In the genomic region with DNA sequence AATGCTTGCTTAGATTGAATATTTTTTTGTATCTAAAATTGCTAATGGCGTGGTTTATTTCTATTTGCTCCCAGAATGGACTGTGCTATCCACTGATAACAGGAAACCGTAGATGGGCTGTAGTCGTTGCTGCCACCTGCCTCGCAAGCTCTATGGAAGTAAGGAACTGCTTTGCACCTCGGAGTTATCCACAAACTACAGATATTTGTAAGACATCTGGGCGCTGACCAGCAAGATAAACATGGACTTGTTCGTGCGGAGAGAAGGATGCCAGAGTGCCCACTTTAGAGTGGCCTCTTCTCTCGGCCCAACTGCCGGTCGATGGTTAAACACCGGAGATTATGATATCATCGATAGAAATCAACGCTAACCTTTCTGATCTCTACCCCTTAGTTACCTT, we compare ENCODE assay signal across 8 mouse cellular contexts. TPM values are rescaled to one million over a fixed set of nuclear protein-coding genes. Genes with fewer than 3 reads are reported as not detected.
DNase-seq lines count a peak whose midpoint lies in the region; ATAC-seq and TF ChIP-seq lines count a peak whose summit lies in the region.

No protein-coding gene starts in this region.

- H3K4me3 ChIP-seq in kidney, postnatal 0 days (replicated peaks; ENCODE audit: low read depth, low read length), result peak overlapping the region; percentile 34
- peak overlapping the region; percentile 27 for H3K4me3 ChIP-seq in embryonic fibroblast, embryonic 13.5 days (ENCODE audit: insufficient read depth, low read length)
- H3K4me3 ChIP-seq in intestine, embryonic 14.5 days (ENCODE audit: low read depth, low read length), result peak overlapping the region; percentile 32
- H3K4me3 ChIP-seq in myocyte, result peak overlapping the region; percentile 49

- DNase-seq in kidney, postnatal 0 days (ENCODE audit: low spot score), result no peak
- DNase-seq in kidney, postnatal 4 days, result no peak
- DNase-seq in intestine, embryonic 14.5 days (ENCODE audit: low spot score), result no peak
- DNase-seq in right cerebral cortex, postnatal 4 days, result no peak
- DNase-seq in adipocyte (ENCODE audit: low spot score), result no peak

- peak overlapping the region; percentile 62 for H3K4me2 ChIP-seq in kidney, postnatal 0 days (ENCODE audit: low read length)
- H3K4me2 ChIP-seq in intestine, embryonic 14.5 days (ENCODE audit: low read length), result peak overlapping the region; percentile 46
- peak overlapping the region; percentile 82 for H3K4me2 ChIP-seq in myocyte (ENCODE audit: low read depth)

- ATAC-seq in kidney, postnatal 0 days (replicated peaks; ENCODE audit: low FRiP score, low read depth), result no peak; the same call in 1 of the 2 replicates
- no peak for ATAC-seq in intestine, embryonic 14.5 days (replicated peaks; ENCODE audit: low FRiP score, low TSS enrichment, low read depth)
- no peak for ATAC-seq in erythroblast, adult 5-6 weeks (replicated peaks; ENCODE audit: low FRiP score, poor library complexity, severe bottlenecking)

- no peak for TF ChIP-seq CTCF in kidney, postnatal 0 days (IDR thresholded peaks at IDR 0.05; ENCODE audit: low read depth)
- no peak for TF ChIP-seq CTCF in embryonic fibroblast, embryonic 13.5 days (IDR thresholded peaks at IDR 0.05; ENCODE audit: borderline replicate concordance, insufficient read depth, low read length)

- H3K36me3 ChIP-seq in kidney, postnatal 0 days (ENCODE audit: insufficient read depth, low read length), result no peaks in the 10 kb centered on the region
- H3K36me3 ChIP-seq in intestine, embryonic 14.5 days (ENCODE audit: control insufficient read depth, insufficient read depth, low read length), result no peaks in the 10 kb centered on the region
- H3K36me3 ChIP-seq in myocyte (ENCODE audit: control insufficient read depth, insufficient read depth), result no peaks in the 10 kb centered on the region

- no peak overlapping the region for H3ac ChIP-seq in myocyte (ENCODE audit: control insufficient read depth, insufficient read length)

- H3K27me3 ChIP-seq in kidney, postnatal 0 days (ENCODE audit: insufficient read depth, low read length), result peaks cover 90% of the 10 kb centered on the region
- peaks cover 100% of the 10 kb centered on the region for H3K27me3 ChIP-seq in intestine, embryonic 14.5 days (replicated peaks; ENCODE audit: control insufficient read depth, insufficient read depth, low read length)
- no peaks in the 10 kb centered on the region for H3K27me3 ChIP-seq in myocyte (ENCODE audit: control insufficient read depth, insufficient read depth, insufficient read length)

- H3K9ac ChIP-seq in kidney, postnatal 0 days (ENCODE audit: low read depth, low read length), result no peak overlapping the region
- H3K9ac ChIP-seq in intestine, embryonic 14.5 days (ENCODE audit: low read length), result no peak overlapping the region

- no peak overlapping the region for H3K27ac ChIP-seq in kidney, postnatal 0 days
- H3K27ac ChIP-seq in embryonic fibroblast, embryonic 13.5 days (ENCODE audit: insufficient read depth, low read length), result no peak overlapping the region
- no peak overlapping the region for H3K27ac ChIP-seq in intestine, embryonic 14.5 days (ENCODE audit: low read depth)

- WGBS in kidney, postnatal 0 days, result under 1% methylated on average over 14 of the region's 14 CpGs
- 2% methylated on average over 14 of the region's 14 CpGs for WGBS in intestine, embryonic 14.5 days

- H3K79me2 ChIP-seq in myocyte (ENCODE audit: control insufficient read depth, insufficient read depth), result no peaks in the 10 kb centered on the region

- TF ChIP-seq POLR2A in embryonic fibroblast, embryonic 13.5 days (IDR thresholded peaks at IDR 0.05; ENCODE audit: low read depth, low read length), result no peak
- TF ChIP-seq POLR2A in myocyte (IDR thresholded peaks at IDR 0.05; ENCODE audit: insufficient read length, low read depth), result no peak

- H3K9me3 ChIP-seq in kidney, postnatal 0 days (replicated peaks; ENCODE audit: low read length), result no peaks in the 10 kb centered on the region
- H3K9me3 ChIP-seq in intestine, embryonic 14.5 days (ENCODE audit: control insufficient read depth, low read length), result no peaks in the 10 kb centered on the region

- H3K4me1 ChIP-seq in kidney, postnatal 0 days (replicated peaks; ENCODE audit: insufficient read depth, low read length), result peaks cover 8% of the 10 kb centered on the region; the same call in 1 of the 2 replicates
- no peaks in the 10 kb centered on the region for H3K4me1 ChIP-seq in embryonic fibroblast, embryonic 13.5 days (ENCODE audit: control insufficient read depth, insufficient read depth, low read length)
- H3K4me1 ChIP-seq in intestine, embryonic 14.5 days (replicated peaks; ENCODE audit: control insufficient read depth, insufficient read depth, low read length), result peaks cover 6% of the 10 kb centered on the region; the same call in 1 of the 2 replicates

TF ChIP-seq in myocyte, 11 proteins besides CTCF, POLR2A, EP300 and RAD21:
- TF ChIP-seq TCF12 (IDR thresholded peaks at IDR 0.05; ENCODE audit: insufficient read depth, poor library complexity, severe bottlenecking) (no peak), TCF3 (IDR thresholded peaks at IDR 0.05; ENCODE audit: insufficient read length, low read depth) (no peak), MAX (IDR thresholded peaks at IDR 0.05; ENCODE audit: low read depth) (no peak), CEBPB (IDR thresholded peaks at IDR 0.05; ENCODE audit: insufficient read depth, poor library complexity, severe bottlenecking) (no peak), SRF (IDR thresholded peaks at IDR 0.05; ENCODE audit: control insufficient read depth, insufficient read length, low read depth) (no peak), REST (IDR thresholded peaks at IDR 0.05; ENCODE audit: insufficient read depth, insufficient read length) (no peak), E2F4 (IDR thresholded peaks at IDR 0.05; ENCODE audit: insufficient read depth) (no peak), MYOG (IDR thresholded peaks at IDR 0.05; ENCODE audit: control insufficient read depth in 1 of 3, insufficient read depth in 1 of 3, insufficient read length in 2 of 3, low read depth in 2 of 3) (no peak), USF1 (IDR thresholded peaks at IDR 0.05; ENCODE audit: low read depth) (no peak), MYOD1 (IDR thresholded peaks at IDR 0.05; ENCODE audit: control insufficient read depth in 1 of 3, insufficient read length in 2 of 3, low read depth in 2 of 3) (no peak), POLR2AphosphoS2 (IDR thresholded peaks at IDR 0.05; ENCODE audit: insufficient read length, low read depth) (no peak)

RNA-seq across cellular contexts. Expression of a gene that starts 0.5 kb away (rescaled TPM):
- 6.0 TPM in 2 replicates for polyA plus RNA-seq in kidney, postnatal 0 days (2015; fragmentation: Nextera tagmentation; extraction: Ambion mirVana)
- polyA plus RNA-seq in embryonic fibroblast, embryonic 13.5 days (2011; ENCODE audit: insufficient read length, low read depth, missing spikeins), result 1.1 and 3.1 TPM in 2 replicates
- 0.18 TPM in 1 of 2 replicates, not detected in the other for polyA plus RNA-seq in intestine, embryonic 14.5 days (2014; fragmentation: Nextera tagmentation; extraction: Ambion mirVana)
- 1.8 TPM for polyA plus RNA-seq in myocyte (2012; fragmentation: generic; extraction: Trizol)
- not detected in 2 replicates for total RNA-seq in erythroblast, adult 5-6 weeks (2015; ENCODE audit: low replicate concordance)
- not detected in 2 replicates for total RNA-seq in erythroblast, adult 5-6 weeks (2017; ENCODE audit: low replicate concordance)
